Mouse (Mus musculus) adrenal gland, adult 8-10 months (tissue): Measurements from ENCODE around the gene Dok5. TPM values are rescaled to one million over a fixed set of nuclear protein-coding genes. Genes with fewer than 3 reads are reported as not detected.

Source experiments
- DNase-seq: peaks from one replicate; pipeline ENCODE4 v3.0.0; 2022
- total RNA-seq, 4 experiments: library from RNA; stranded (reverse); gene quantifications; 2 replicates each; pipeline ENCODE4 v1.2.4; 2022

Dok5 gene
- total RNA-seq: under 1 TPM; 0.25 to 0.84 (median 0.62) TPM

DNA sequence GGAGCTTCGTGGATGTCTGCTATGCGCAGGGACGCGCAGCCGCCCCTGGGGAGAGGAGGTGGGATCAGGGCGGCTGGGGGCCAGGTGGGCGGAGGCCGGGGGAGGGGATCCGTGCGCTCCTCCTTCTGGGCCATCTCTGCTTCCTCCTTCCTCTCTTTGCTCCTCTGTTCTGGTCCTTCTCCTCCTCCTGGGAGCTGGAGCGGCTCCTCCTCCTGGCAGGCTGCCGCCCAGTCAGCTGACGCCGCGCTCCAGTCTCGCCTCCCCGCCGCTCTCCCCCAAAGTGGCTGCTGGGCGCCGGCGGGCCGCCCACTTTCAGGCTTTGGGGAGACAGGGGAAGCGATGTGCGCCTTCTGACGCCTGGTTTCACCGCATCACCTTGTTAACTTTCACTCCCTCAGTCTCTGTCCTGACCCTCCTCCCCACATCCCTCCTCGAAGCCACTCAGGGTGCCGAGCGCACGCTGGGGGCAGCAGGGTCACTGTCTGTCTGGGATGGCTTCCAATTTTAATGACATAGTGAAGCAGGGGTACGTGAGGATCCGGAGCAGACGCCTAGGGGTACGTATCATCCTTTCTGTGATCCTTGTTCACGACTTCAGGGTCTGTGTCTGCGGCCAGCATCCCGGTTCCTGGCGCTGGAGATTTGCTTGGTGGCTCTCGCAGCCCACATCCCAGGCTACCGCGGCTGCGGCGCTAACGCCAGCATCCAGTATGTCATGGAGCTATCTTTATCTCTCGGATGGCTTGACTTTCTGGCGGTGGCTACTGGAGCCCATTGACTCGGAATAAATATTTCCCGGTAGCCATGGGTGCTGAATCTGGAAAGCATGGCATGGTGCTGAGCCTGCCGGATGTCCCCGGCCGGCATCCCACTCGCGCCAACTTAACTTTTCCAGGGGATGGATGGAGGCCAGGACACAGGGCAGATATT lies at the start of gene Dok5:
Gene Dok5 (plus strand): TSS at position 176 of the 930 bp plus-strand sequence.
- DNase-seq: peak; percentile 14

DNA sequence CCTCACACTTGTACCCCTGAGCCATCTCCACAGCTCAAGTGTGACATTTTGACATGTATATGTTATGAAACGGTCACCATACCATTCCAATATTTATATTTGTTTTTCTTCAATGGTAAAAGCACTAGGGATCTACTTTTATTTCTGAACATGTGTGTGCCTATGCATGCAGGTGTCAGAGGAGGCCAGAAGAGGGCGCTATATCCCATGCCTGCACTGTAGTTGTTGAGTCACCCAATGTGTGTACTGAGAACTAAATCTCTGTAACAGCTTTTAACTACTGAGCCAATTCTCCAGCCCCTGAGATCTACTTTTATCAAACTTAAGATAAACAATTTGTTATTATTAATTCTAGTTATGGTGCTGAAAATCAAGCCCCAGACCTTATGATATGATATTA lies 48.2 kb upstream of the Dok5 start:
- no peak for DNase-seq

DNA sequence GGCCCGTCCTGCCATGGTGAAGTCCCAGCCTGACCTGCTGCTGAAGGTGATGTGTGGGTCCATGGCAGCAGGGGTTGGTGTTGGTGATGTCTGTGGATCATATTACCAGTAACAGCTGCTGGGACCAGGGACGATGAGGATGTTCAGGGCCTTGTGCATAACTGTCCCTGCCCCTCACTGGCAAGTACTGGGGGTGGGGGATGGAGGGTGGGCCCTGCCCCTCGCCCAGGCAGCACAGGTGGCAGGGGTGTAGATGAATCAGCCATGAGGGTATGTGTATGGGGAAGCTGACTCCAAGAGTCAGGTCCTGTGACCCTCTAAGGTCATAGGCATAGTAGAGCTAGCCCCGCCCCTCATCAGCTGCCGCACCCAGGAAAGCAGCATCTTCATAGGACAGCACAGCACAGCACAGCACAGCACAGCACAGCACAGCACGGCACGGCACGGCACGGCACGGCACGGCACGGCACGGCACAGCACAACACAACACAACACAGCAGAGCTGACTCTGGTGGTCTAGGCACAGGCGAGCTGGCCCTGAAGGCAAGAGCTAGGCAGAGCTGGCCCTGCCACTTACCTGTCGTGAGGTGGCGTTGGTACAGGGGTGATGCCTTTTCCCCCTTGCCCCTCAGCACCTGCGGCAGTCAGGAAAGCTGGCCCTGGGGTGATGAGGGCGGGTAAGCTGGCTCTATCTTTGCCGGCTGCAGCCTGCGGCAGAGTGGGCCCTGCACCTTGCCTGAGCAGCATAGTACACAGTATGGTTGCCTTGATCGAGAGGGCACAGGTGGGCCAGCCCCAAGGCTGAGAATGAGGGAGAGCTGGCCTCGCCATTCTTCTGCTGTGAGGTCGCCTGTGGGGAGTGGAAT lies 36.3 kb upstream of the Dok5 start:
- no peak for DNase-seq

DNA sequence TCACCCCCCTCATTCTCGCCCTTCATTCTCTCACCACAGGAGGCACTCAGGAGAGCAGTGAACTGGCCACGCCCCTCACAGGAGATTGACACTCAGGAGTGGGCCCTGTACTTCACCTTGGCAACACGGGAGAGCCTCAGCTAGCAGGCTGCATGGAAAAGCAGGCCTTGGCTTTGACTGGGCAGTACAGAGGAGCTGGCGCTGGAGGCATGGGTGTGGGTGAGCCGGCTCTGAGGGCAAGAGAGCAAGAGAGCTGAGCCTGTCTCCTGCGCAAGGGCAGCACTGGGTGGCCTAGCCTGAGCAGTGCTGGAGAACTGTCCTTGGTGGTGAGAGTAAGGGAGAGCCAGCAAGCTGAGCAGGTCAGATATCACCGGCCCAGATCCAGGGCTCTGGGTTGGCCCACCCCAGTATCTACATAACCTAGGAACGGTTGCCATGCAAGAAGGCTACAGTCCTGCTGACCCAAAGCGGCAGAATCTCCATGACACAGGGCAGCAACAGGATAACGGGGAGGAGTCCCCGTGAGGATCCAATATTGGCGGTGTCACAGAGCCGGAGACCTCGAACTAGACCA lies 35.6 kb upstream of the Dok5 start:
- no peak for DNase-seq

DNA sequence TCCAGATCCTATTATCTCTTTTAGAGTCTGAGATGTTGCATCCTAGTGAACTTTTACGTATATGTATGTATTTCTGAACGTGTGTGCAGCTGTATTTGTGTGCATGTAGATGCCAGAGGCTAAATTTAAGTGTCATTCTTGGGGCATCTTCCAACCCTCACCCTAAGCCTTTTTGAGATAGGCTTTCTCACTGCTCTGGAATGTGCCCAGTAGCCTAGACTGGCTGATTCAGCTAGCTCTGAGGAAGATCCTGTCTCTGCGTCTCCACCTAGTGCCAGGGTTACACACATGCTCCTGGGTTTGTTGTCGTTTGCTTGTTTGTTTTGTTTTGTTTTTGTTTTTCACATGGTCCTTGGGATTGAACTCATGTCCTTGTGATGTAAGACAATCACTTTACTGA lies 31.1 kb upstream of the Dok5 start:
- DNase-seq: no peak

DNA sequence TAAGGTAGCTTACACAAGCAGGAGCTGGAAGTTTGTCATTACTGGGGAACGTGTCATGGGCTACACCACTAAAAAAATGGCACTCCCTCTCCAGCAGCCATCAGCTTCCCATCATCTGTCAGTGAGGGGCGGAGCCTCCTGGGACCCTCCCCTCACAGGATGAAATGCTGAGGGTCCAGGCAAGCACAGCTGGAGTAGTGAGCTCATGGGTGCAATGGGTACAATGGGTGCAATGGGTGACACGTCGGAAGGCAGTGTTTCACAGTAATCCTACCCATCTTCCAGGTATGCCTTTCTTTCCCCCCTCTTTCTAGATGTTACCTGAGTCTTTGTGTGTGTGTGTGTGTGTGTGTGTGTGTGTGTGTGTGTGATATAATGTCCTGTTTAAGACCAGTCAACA lies 25.1 kb upstream of the Dok5 start:
- no peak for DNase-seq

DNA sequence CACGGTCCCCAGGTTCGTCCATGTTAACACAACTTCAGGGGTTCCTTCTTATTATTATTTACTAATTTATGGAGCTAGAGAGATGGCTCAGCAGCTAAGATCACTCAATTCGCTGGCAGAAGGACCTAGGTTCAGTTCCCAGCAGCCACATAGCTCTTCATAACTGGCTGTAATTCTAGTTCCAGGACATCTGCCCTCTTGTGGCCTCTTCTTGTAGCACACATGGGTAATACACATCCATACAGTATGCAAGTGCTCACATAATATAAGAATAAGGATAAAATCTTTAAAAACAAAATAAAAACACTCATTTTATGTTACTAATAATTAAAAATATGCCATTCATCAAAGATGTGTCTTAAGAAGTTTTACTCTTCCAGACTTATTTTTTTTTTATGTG lies 23.9 kb upstream of the Dok5 start:
- DNase-seq: no peak

DNA sequence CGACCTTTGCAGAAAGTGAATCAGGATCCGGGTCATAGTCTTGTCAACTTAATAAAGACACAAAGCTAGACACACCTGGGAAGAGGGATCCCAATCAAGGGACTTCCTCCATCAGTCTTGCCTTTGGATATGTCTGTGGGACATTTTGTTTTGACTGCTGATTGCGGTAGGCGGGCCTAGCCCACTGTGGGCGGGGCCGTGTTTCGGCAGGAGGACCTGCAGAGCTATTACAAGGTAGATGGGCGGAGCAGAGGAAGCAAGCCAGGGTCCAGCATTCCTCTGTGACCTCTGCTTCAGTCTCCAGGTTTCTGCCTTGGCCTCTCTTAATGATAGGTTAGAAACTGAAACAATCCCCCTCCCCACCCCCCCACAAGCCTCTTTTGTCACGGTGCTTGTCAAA lies 22.7 kb upstream of the Dok5 start:
- no peak for DNase-seq

DNA sequence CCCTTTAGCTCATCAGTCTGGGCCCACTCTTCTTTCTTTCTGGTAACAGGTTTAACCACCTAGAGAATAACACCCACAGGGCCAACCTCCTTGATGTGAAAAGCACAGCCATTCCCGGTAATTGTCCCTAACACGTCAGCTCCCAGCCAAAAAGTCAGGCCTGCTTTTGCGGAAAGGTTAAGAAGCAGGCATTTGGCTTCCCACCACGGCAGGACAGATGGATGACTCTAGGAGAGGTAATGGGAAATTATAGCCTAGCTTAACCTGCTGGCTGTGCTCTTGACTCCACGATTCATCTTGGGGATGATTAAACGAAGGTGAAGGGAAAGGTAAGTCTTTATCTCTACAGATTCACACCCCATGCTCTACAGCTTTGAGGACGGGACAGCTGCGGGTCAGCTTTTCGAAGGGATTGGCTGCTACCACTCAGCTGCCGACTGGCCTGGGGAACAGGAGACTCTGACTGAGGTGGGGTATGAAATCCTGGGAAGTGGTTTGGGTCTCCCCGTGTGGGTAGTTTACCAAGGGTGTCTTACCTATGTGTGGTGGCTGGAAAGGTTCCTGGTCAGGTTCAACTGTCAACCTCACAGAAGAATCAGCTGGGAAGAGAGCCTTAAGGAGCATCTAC lies 18.8 kb upstream of the Dok5 start:
- DNase-seq: no peak

DNA sequence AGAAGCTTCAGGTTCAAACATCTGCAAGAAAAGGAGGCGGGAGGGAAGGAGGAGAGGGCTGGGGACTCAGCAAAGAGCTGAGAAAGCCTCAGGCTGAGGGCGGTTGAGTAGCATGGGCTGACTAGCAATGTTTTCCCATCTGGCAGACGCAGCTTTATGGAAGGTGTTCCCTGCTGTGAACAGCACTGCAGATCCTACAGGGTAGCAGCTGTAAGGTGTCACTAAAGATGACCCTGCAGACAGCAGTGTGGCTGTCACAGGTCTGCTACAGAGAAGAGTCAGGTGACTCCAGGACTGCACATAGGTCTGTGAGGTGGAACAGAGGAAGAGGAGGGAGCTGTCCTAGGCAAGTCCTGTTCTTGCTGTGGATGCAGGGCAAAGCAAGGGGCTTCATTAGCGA lies 11.2 kb upstream of the Dok5 start:
- DNase-seq: no peak

DNA sequence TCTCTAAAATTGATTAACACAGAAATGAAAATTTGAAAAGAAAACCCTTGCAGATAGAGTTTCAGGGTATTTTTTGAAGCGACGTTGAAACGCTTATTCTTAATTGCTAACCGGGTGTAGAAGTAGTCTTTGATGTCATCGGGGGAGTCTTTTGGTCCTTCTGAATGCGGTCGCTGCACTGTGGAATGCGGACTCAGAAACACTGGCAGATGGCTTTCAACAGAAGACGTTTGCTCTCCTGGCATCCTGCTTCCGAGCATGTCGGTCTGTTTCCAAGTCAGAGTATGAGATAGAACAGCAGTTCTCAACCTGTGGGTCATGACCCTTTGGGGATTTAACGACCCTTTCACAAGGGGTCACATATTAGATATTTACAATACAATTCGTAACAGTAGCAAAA lies 7.5 kb upstream of the Dok5 start:
- DNase-seq: no peak

DNA sequence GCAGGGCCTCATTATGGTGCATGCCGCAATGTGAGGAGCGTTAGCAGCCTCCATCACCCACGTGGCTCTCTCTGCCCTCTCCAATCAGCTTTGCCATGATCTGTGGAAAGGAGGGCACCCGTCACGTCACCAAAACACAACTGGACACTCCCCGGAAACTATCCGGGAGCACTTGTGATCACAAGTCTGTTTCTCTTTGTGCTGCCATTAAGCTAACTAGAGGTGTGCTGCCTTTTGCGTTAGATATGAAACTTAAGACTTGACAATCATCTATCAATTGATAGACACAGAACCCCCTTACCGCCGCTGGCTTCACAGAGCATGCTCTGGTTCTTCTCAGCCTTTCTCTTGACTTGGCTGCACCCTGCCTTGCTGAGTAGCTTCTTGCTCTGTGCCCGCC lies 6.9 kb upstream of the Dok5 start:
- no peak for DNase-seq

DNA sequence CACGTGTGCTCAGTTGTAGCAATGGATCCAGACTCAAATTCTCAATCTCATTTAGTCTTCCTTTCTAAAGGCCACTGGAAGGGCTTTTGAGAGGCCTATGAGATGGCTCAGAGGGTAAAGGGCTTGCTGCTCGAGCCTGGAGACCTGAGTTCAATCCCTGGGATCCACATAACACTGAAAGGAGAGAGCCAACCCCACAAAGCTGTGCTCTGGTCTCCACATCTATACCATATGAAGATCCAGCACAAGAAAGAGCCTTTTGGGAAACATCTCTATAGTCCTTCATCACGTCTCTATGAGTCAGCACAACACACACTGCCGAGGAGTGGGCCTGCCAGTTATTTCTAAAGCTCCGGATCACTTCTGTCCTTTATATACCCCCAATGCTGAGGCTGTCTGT lies 5.8 kb upstream of the Dok5 start:
- DNase-seq: no peak

DNA sequence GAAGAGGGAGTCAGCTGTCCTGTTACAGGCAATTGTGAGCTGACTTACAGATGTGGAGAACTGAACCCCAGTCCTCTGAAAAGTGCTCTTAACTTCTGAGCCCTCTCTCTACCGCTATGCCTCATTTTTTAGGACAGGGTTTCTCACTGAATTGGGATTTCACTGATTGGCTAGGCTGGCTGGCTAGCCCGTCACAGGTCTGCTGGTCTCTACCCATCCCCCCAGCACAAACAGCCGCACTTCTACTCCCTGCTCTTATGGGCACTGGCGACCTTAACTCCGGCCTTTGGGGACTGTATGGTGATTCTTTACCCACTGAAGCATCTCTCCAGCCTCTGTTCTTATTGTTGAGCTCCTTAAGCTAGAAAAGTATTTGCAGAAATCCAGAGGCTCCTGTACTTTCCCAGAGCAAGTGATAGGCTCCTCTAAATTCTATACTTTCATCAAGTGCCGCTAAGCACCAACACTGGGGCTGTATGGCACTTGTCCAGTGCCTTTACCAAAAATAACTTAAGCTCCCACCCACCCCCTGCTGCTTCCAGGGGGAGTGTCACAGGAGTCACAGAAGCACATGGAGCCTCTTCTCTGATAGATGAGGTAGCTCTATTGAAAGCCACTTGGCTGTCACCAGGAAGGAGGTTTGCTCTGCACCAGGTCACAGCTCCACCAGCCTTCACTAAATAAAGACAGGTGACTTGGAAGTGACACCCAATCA lies 4.5 kb upstream of the Dok5 start:
- no peak for DNase-seq

DNA sequence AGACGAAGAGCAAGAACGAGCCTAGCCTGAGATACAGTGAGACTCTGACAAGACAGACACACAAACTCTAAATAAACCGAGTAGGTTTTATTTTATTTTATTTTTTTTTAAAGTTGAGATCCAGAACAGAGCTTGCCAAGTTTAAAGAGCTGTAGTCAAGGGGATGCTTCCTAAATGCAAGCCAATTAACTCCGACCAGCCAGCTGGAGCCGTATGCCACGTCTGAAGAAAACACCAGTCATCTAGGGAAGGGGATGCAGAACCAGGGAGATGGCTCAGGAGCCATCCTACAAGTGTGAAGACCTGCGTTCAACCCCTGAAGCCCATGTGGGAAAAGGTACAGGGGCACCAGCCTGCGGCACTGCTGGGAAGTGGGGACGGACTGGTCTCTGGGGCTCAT lies 2.7 kb upstream of the Dok5 start:
- DNase-seq: no peak

DNA sequence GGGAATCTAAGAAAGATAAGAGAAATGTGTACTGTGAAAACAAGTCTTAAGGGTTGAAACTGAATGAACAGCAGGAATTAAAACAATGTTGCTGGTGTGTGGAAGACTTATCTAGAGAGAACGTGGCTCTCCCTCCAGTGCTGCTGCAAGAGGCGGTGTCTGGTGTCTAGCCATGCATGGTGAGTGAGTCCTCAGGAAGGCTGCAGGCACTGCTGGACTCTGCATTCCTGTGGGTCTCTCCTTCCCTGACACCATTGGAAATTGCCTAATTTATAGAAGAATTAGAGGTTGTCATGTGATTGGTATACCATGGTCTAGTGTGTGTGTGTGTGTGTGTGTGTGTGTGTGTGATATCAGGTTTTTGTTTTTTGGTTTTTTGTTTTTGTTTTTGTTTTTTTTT lies 1.9 kb upstream of the Dok5 start:
- no peak for DNase-seq

DNA sequence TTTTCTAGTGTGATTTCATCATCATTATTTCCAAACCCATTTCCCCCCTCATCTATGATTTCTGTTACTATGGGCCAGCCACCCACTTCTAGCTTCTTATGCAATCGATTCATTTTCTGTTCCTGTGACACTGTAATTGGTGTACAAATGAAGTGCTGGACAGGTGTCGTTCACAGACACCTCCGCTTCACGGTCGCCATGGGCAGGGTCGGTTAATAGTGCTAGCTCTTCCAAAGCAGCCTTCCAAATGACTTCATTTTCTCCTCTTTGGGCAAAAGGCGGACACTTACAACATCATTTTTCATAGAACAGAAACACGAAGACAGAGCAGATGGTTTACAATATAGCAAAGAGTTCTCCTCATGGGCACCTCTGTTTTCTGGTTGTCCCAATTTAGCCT lies 1.5 kb upstream of the Dok5 start:
- DNase-seq: no peak

DNA sequence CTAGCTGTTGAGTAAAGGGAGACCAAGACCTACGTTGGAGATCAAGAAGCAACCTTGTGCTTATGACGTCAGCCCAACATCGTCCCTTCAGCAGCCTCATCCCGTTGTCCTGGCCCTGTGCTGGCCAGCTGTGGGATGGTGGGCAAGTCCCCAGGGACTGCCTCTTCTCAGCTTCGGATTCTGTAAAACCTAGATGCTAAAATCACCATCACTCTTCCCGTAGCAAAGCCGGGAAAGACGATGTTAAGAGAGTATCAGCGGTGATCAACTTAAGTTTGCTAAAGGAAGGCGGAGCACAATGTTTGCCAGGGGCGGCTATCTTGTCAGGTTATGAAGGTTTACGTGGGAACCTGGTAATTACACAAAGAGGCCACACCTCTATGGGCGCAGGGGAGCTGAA lies 826 bp upstream of the Dok5 start:
- DNase-seq: no peak

DNA sequence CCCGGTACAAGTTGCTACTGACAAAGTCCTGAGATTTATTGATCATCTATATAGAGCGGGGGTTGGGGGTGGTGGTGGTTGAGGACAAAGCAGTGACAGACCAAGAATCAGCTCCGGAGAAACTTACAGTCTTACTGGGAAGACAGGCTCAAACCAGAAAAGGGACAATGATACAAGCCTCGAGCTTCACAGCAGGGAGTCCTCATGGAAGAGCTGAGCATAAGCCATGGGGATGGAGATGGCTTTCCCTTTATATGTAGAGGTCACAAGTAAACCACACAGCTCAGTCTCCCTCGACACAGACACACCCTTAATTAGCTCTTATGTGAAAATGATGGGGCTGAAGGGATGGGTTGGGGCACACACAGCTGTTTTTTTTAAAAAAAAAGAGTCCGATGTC lies 402 bp upstream of the Dok5 start:
- no peak for DNase-seq

DNA sequence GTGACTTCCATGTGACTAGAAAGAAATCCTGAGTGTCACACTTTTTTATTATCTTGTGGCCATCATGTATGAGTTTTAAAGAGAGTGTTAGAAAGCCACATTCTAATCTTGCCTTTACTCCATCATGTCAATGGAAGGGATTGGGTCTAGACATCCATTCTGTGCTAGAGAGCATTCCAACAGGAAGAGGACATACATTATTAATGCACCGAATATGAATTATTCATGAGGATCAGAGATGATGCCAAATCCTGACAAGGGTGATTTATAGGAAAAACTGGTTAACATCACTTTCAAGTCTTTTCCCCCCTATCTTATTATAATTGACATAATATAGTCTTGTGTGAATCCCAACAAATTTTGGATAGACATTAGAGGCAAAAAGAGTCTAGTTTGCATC lies 2.1 kb downstream of the Dok5 start:
- DNase-seq: no peak

DNA sequence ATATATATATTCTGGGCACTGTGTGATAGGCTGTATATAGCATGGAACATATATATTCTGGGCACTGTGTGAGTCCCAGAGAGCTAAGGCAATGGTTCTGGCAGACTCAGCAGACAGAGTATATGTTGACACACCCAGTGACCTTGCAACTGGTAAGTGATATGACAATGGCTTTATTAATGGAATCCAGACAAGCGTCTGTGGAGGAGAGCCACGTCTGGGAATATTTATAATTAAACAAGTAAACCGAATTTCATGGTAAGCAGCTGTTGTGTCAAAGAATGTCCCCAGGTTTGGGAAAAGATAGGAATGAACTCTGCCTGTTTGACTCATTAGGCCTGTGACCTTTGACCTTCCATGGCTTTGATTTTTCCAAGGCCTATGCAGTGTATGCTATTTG lies 2.8 kb downstream of the Dok5 start:
- DNase-seq: no peak

DNA sequence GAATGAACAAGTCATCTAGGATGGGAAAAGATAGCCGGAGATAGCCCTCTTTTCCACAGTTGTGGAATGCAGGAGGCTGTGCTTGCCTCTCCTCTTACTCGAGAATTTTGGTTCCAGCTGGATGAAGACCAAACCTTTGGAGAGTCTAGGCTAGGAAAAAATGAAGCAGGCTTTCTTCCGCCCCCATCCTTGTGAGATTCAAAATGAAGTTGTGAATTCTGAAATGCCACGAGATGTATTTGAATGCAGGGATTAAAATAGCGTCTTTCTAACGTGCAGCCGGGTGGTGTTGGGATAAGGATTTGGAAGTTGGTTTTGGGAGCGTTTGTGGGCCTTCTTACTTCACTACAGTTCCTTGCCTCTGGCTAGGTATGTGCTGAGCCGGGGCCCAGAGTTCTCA lies 6.8 kb downstream of the Dok5 start:
- no peak for DNase-seq
